In the genomic region with DNA sequence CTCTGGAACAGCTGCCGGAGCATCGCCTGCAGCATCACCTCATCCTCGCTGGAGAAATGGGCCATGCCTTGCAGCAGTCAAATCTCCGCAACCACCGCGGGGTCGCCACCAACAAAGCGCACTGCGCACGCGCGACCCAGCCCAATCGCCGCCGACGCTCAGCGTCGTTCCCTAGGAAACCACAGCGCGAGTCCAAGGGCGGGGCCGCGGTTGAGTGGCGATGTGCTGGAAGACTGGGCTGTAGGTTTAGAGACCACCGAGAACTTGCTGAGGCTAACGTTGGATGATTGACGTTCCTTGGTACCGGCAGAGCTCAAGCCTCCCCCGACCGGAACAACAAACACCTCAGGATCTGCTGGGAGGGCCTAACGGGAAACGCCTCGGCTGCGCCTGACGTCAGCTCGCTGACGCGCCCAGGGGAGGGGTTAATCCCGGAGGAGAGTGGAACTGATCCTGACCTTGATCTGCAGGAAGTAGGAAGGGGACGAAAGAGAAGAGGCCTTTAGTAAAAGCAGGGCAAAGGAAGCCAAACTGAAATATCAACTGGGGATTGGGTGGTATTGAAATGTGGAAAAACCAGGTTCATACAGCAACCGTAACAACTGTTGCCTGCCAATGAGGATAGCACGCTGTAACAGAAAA, we compare ENCODE assay signal across 8 mouse cellular contexts. TPM values are rescaled to one million over a fixed set of nuclear protein-coding genes. Genes with fewer than 3 reads are reported as not detected.
DNase-seq lines count a peak whose midpoint lies in the region; ATAC-seq and TF ChIP-seq lines count a peak whose summit lies in the region.

Gene Tbc1d32, minus strand, starts transcription at position 122 of the 642 bp plus-strand sequence.

- dilution Hi-C loops in CH12.LX (cut with MboI; ENCODE audit: extremely low pct_ligation_motif_present, extremely low pct_unique_long_range_greater_than_20kb, low sequenced_read_pairs) = no loop called here

- H3K4me2 ChIP-seq in CH12.LX (ENCODE audit: insufficient read depth, low read depth, poor library complexity, severe bottlenecking) = peak within 1 kb of the TSS; percentile 96
- H3K4me2 ChIP-seq in forebrain, embryonic 13.5 days = peak within 1 kb of the TSS; percentile 60
- H3K4me2 ChIP-seq in liver, postnatal 0 days (ENCODE audit: low read depth, low read length) = peak within 1 kb of the TSS; percentile 67
- peak within 1 kb of the TSS; percentile 57 for H3K4me2 ChIP-seq in neural tube, embryonic 14.5 days (ENCODE audit: low read depth, low read length)

- intact Hi-C loops in heart, postnatal 10 days (cut with DNase I) = loop anchor here (5.0 kb wide), 1 partner anchor 121 kb away; the partner anchor contains the start of gene Msl3l2

- peak within 1 kb of the TSS; percentile 53 for H3K27ac ChIP-seq in CH12.LX (ENCODE audit: insufficient read depth, low read depth)
- peak within 1 kb of the TSS; percentile 93 for H3K27ac ChIP-seq in forebrain, embryonic 13.5 days
- peak within 1 kb of the TSS; percentile 58 for H3K27ac ChIP-seq in liver, postnatal 0 days (ENCODE audit: low read depth)
- H3K27ac ChIP-seq in neural tube, embryonic 14.5 days (ENCODE audit: low read depth, low read length) = peak within 1 kb of the TSS; percentile 85

- H3K9me3 ChIP-seq in CH12.LX (replicated peaks; ENCODE audit: low read length) = no peaks in the 10 kb centered on the region
- H3K9me3 ChIP-seq in forebrain, embryonic 13.5 days (replicated peaks) = no peaks in the 10 kb centered on the region
- H3K9me3 ChIP-seq in liver, postnatal 0 days (ENCODE audit: low read length) = no peaks in the 10 kb centered on the region
- no peaks in the 10 kb centered on the region for H3K9me3 ChIP-seq in neural tube, embryonic 14.5 days (ENCODE audit: control insufficient read depth, low read length)

- no peaks in the 10 kb centered on the region for H3K36me3 ChIP-seq in CH12.LX (replicated peaks in 1 of 2; ENCODE audit: control insufficient read depth in 1 of 2, insufficient read depth in 1 of 2, low read length in 1 of 2)
- no peaks in the 10 kb centered on the region for H3K36me3 ChIP-seq in forebrain, embryonic 13.5 days (ENCODE audit: poor library complexity, severe bottlenecking)
- H3K36me3 ChIP-seq in liver, postnatal 0 days (replicated peaks; ENCODE audit: insufficient read depth, low read length) = no peaks in the 10 kb centered on the region
- H3K36me3 ChIP-seq in neural tube, embryonic 14.5 days (ENCODE audit: control insufficient read depth, insufficient read depth, low read length) = no peaks in the 10 kb centered on the region

- peak within 1 kb of the TSS; percentile 63 for H3K9ac ChIP-seq in CH12.LX (ENCODE audit: insufficient read depth, low read depth)
- H3K9ac ChIP-seq in forebrain, embryonic 13.5 days = peak within 1 kb of the TSS; percentile 70
- H3K9ac ChIP-seq in liver, postnatal 0 days (replicated peaks) = peak within 1 kb of the TSS; percentile 42; the same call in 1 of the 2 replicates
- H3K9ac ChIP-seq in neural tube, embryonic 14.5 days (replicated peaks; ENCODE audit: low read depth, low read length) = peak within 1 kb of the TSS; percentile 46

- TF ChIP-seq EP300 in CH12.LX (IDR thresholded peaks at IDR 0.05; ENCODE audit: low read length) = no peak
- no peak for TF ChIP-seq EP300 in liver, postnatal 0 days (IDR thresholded peaks at IDR 0.05; ENCODE audit: low read depth)

- no peak for TF ChIP-seq CTCF in CH12.LX (conservative IDR thresholded peaks at IDR 0.05 in 1 of 2, IDR thresholded peaks at IDR 0.05 in 1 of 2; ENCODE audit: low read depth in 2 of 2, low read length in 2 of 2)
- no peak for TF ChIP-seq CTCF in liver, postnatal 0 days (IDR thresholded peaks at IDR 0.05; ENCODE audit: low read depth)

- peaks cover 0 to 20% of the 10 kb centered on the region in 2 experiments; a peak in 2 of 4 replicates for H3K4me1 ChIP-seq in CH12.LX (ENCODE audit: control insufficient read depth in 1 of 2, insufficient read depth in 2 of 2)
- peaks cover 10% of the 10 kb centered on the region for H3K4me1 ChIP-seq in forebrain, embryonic 13.5 days
- H3K4me1 ChIP-seq in liver, postnatal 0 days (ENCODE audit: insufficient read depth) = 0 out of 2 replicates have a peak, but pooled peaks cover 8% of the 10 kb centered on the region
- H3K4me1 ChIP-seq in neural tube, embryonic 14.5 days (ENCODE audit: control insufficient read depth, insufficient read depth, low read length) = peaks cover 5% of the 10 kb centered on the region; the same call in 1 of the 2 replicates

- H3K27me3 ChIP-seq in CH12.LX (replicated peaks) = no peaks in the 10 kb centered on the region
- H3K27me3 ChIP-seq in forebrain, embryonic 13.5 days = no peaks in the 10 kb centered on the region
- H3K27me3 ChIP-seq in liver, postnatal 0 days (ENCODE audit: insufficient read depth, low read length) = no peaks in the 10 kb centered on the region
- no peaks in the 10 kb centered on the region for H3K27me3 ChIP-seq in neural tube, embryonic 14.5 days (ENCODE audit: control insufficient read depth, insufficient read depth, low read length)

- peak within 1 kb of the TSS; percentile 55 to 70 (median 65) for H3K4me3 ChIP-seq in CH12.LX (replicated peaks in 1 of 3; ENCODE audit: low read depth in 2 of 3, low read length in 2 of 3, poor library complexity in 1 of 3)
- peak within 1 kb of the TSS; percentile 51 for H3K4me3 ChIP-seq in forebrain, embryonic 13.5 days
- peak within 1 kb of the TSS; percentile 53 for H3K4me3 ChIP-seq in liver, postnatal 0 days (ENCODE audit: low read depth, low read length)
- peak within 1 kb of the TSS; percentile 47 for H3K4me3 ChIP-seq in neural tube, embryonic 14.5 days (ENCODE audit: low read depth, low read length)

- no peak for TF ChIP-seq RAD21 in CH12.LX (IDR thresholded peaks at IDR 0.05; ENCODE audit: low read depth, low read length)

- peak; percentile 67 for TF ChIP-seq POLR2A in CH12.LX (IDR thresholded peaks at IDR 0.05; ENCODE audit: low read depth, low read length)

- peak; percentile 99 for ATAC-seq in cerebellum, adult (ENCODE audit: insufficient number of reproducible peaks, low FRiP score, low TSS enrichment)
- peak; percentile 98 for ATAC-seq in forebrain, embryonic 13.5 days
- ATAC-seq in liver, postnatal 0 days = peak; percentile 98
- peak; percentile 98 for ATAC-seq in neural tube, embryonic 14.5 days (ENCODE audit: low read depth)

- WGBS in forebrain, embryonic 13.5 days = 3% methylated on average over 42 of the region's 42 CpGs
- 3% methylated on average over 42 of the region's 42 CpGs for WGBS in large intestine, adult 2 months
- 3% methylated on average over 42 of the region's 42 CpGs for WGBS in liver, postnatal 0 days (ENCODE audit: insufficient replicate concordance)
- 3% methylated on average over 42 of the region's 42 CpGs for WGBS in neural tube, embryonic 14.5 days

- in situ Hi-C loops in CH12.LX (cut with MboI; ENCODE audit: low pct_ligation_motif_present, low pct_unique_long_range_greater_than_20kb, low sequenced_read_pairs) = no loop called here

- H3K79me2 ChIP-seq in CH12.LX (replicated peaks; ENCODE audit: control insufficient read depth, extremely low read depth, insufficient read depth, poor library complexity, severe bottlenecking) = no peaks in the 10 kb centered on the region

- peak; percentile 87 for DNase-seq in CH12.LX (ENCODE audit: extremely low read depth)
- DNase-seq in heart, postnatal 10 days = peak; percentile 93 to 94
- DNase-seq in large intestine, adult 2 months (ENCODE audit: low read depth, low spot score) = peak; percentile 65
- peak; percentile 90 for DNase-seq in liver, postnatal 0 days
- peak; percentile 96 for DNase-seq in testis, postnatal 10 days (ENCODE audit: low spot score)

TF ChIP-seq in CH12.LX, 34 proteins besides CTCF, POLR2A, EP300 and RAD21 (continues in another document):
- TF ChIP-seq POLR2AphosphoS2 (IDR thresholded peaks at IDR 0.05; ENCODE audit: low read depth, low read length) = no peak
- TF ChIP-seq IRF4 (IDR thresholded peaks at IDR 0.05; ENCODE audit: low read depth, low read length) = no peak; the same call in 1 of the 2 replicates
- peak; percentile 50; the same call in 1 of the 2 replicates for TF ChIP-seq TCF12 (IDR thresholded peaks at IDR 0.05; ENCODE audit: low read depth, low read length)
- no peak for TF ChIP-seq MAFK (IDR thresholded peaks at IDR 0.05; ENCODE audit: insufficient replicate concordance, low read length)
- no peak for TF ChIP-seq JUND (conservative IDR thresholded peaks at IDR 0.05; ENCODE audit: low read depth, low read length)
- no peak for TF ChIP-seq ZNF384 (IDR thresholded peaks at IDR 0.05; ENCODE audit: low read depth, low read length)
- TF ChIP-seq GABPA (IDR thresholded peaks at IDR 0.05; ENCODE audit: insufficient replicate concordance, low read depth, low read length) = no peak
- TF ChIP-seq MYC (IDR thresholded peaks at IDR 0.05; ENCODE audit: low read depth, low read length) = 0 out of 2 replicates have a peak, but pooled peaks have one; percentile 25
- peak; percentile 96 for TF ChIP-seq NRF1 (IDR thresholded peaks at IDR 0.05; ENCODE audit: low read depth, low read length)
- no peak for TF ChIP-seq ETS1 (conservative IDR thresholded peaks at IDR 0.05; ENCODE audit: low read depth, low read length)
- TF ChIP-seq MEF2A (IDR thresholded peaks at IDR 0.05; ENCODE audit: borderline replicate concordance, low read depth, low read length) = no peak
- no peak for TF ChIP-seq BHLHE40 (IDR thresholded peaks at IDR 0.05; ENCODE audit: low read depth, low read length)
- 0 out of 2 replicates have a peak, but pooled peaks have one; percentile 16 for TF ChIP-seq TBP (conservative IDR thresholded peaks at IDR 0.05; ENCODE audit: low read depth, low read length)
- peak; percentile 44 for TF ChIP-seq ZMIZ1 (IDR thresholded peaks at IDR 0.05; ENCODE audit: low read depth, low read length)
- TF ChIP-seq PAX5 (IDR thresholded peaks at IDR 0.05; ENCODE audit: low read length) = no peak
- no peak for TF ChIP-seq USF2 (conservative IDR thresholded peaks at IDR 0.05; ENCODE audit: low read depth, low read length)
- peak; percentile 78; the same call in 1 of the 2 replicates for TF ChIP-seq MAX (IDR thresholded peaks at IDR 0.05; ENCODE audit: low read length)
- TF ChIP-seq KAT2A (IDR thresholded peaks at IDR 0.05; ENCODE audit: insufficient replicate concordance, low read length) = no peak
- no peak; the same call in none of the 2 replicates for TF ChIP-seq HCFC1 (IDR thresholded peaks at IDR 0.05; ENCODE audit: low read depth, low read length)
- peak; percentile 87 for TF ChIP-seq SIN3A (IDR thresholded peaks at IDR 0.05; ENCODE audit: low read length)

RNA-seq across cellular contexts. Expression of gene Tbc1d32, which starts in this region (rescaled TPM):
- total RNA-seq in CH12.LX (2012; rRNA removed) = 3.5 and 4.4 TPM in 2 replicates
- 5.9 and 7.1 TPM in 2 replicates for total RNA-seq in CH12.LX (2014; rRNA removed)
- polyA plus RNA-seq in CH12.LX (2012; ENCODE audit: insufficient read length, low read depth) = 4.4 and 4.6 TPM in 2 replicates
- 2.9 and 3.1 TPM in 2 replicates for polyA plus RNA-seq in forebrain, embryonic 13.5 days (2015; fragmentation: Nextera tagmentation; extraction: Ambion mirVana)
- 1 to 10 TPM; 3.7 to 3.9 TPM for total RNA-seq in heart, postnatal 10 days (2021)
- 0.33 and 0.80 TPM in 2 replicates for polyA plus RNA-seq in large intestine, adult 2 months (2012; rRNA removed)
- 0.32 and 0.41 TPM in 2 replicates for polyA plus RNA-seq in liver, postnatal 0 days (2015; fragmentation: Nextera tagmentation; extraction: Ambion mirVana)
- polyA plus RNA-seq in neural tube, embryonic 14.5 days (2014; fragmentation: Nextera tagmentation; extraction: Ambion mirVana) = 2.7 and 3.1 TPM in 2 replicates

Comparison
In these comparisons a context has a peak if more than half of its experiments do, and no peak if none do; other contexts are left out.
1. Peak in every context shown above with its lines: DNase-seq, ATAC-seq, H3K4me3 ChIP-seq and H3K27ac ChIP-seq.
2. Peak in DNase-seq in large intestine, adult 2 months; RNA of the gene not detected or under 1 TPM.
3. Peak in DNase-seq, ATAC-seq, H3K4me3 ChIP-seq, H3K27ac ChIP-seq, H3K9ac ChIP-seq and H3K4me2 ChIP-seq in liver, postnatal 0 days; RNA of the gene not detected or under 1 TPM.